Mouse (Mus musculus) v-Abl transformed pro-B cells (cell line): ENCODE measurements at regions not wholly inside any gene's neighbourhood (a gene's known extent, or its start where the extent isn't known, plus 50 kb on each side); places are given as distances from the start of the nearest gene placed in this dataset.

Experiments used
- in situ Hi-C, 2 experiments: fragments of 400-800 bp; cut with MboI; formaldehyde crosslinking; loops; one replicate each; pipeline ENCODE4 v1.15.1; 2025; ENCODE audit not compliant: unreplicated experiment in 2 of 2

DNA sequence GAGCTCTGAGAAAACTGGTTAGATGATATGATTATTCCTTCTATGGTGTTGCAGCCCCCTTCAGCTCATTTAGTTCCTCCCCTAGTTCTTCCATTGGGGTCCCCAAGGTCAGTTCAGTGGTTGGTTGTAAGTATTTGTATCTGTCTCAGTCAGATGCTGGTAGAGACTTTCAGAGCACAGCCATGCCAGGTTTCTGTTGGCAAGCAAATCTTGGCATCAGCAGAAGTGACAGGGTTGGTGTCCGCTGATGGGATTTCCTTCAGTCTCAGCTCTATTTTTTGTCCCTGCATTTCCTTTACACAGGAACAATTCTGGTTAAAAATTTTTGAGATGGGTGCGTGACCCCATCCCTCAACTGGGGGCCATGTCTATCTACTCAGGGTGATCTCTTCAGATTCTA is 55.3 kb upstream of the Spaca1 start:
- in situ Hi-C loops, result no loop called here

DNA sequence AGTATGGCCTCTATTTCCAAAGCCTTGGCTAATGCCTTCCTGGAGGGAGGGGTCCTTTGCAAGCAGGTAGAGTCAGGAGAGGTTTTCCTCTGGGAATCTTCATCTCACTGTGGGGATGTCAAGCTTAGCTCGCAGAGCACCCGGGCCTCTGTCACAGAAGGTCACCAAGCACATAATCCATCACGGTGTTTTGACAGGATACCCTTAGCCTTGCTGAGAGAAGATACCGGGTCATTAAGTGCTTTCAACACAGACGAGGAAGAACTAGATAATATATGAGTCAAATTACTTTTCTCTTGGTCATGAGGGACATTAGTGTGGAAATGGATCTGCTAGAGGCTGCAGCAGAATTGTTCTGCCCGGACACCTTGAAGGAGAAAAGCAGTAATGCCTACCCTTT is 64.3 kb upstream of the Spaca1 start:
- in situ Hi-C loops, result no loop called here

DNA sequence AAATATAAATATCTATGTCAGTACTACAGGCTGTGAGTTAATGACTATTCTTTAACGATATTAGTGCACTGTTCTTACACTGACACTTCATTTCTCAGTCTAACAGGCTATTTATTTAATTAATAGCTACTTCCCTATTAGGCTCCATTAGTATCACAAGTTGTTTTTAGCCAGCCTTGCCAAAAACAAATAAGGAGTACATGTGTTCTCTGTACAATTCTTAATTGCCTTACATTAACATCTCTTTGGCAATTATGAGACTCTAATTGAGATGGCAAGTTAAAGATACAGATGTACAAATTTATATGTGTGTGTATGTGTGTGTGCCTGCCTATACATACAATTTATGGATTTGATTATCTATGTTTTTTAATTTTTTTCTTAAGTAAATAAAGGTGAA is 67.1 kb upstream of the Spaca1 start:
- in situ Hi-C loops, result no loop called here

DNA sequence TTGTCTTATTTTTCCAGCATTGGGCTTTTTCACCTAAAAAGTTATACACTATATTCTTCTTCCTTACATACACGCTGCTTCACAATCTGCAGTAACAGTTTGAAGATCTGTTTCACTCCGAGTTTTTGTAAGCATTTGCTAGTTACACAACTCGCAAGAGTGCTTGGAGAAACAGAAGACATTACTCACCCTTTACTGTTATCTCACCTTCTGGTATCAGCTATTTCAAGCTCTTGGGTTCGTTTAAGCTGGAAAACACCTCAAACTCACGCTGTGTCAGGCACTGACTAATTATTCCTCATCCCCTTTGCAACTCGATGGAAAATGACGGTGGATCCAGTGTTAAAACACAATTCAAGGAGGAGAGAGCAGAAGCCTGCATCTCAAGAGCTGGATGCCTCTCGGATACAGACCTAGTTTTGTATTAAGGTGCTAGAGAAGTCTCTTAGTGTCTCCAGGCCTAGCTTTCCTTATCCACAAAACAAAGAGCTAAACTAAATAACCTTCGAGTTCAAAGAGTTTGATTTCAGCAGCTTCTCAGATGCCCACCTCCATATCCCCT is 73.0 kb upstream of the Spaca1 start:
- in situ Hi-C loops, result no loop called here

DNA sequence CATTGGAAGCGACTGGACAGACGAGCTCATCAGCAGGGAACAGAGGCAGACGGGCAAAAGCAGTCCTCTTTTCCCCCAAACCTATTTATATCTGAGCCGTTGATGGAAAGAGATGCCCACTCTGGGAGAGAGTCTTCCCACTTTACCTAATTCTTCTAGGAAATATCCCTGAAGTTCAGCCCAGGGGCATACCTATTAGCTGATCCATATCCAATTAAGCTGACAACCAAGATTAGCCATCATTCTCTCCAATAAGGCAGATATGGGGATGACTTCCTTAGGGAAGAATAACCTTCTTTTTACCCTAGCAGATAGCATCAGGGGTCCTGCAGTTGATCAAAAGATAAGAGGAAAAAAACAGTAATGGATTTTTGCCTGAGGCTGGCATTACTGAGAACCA is 78.2 kb upstream of the Spaca1 start:
- in situ Hi-C loops, result no loop called here

DNA sequence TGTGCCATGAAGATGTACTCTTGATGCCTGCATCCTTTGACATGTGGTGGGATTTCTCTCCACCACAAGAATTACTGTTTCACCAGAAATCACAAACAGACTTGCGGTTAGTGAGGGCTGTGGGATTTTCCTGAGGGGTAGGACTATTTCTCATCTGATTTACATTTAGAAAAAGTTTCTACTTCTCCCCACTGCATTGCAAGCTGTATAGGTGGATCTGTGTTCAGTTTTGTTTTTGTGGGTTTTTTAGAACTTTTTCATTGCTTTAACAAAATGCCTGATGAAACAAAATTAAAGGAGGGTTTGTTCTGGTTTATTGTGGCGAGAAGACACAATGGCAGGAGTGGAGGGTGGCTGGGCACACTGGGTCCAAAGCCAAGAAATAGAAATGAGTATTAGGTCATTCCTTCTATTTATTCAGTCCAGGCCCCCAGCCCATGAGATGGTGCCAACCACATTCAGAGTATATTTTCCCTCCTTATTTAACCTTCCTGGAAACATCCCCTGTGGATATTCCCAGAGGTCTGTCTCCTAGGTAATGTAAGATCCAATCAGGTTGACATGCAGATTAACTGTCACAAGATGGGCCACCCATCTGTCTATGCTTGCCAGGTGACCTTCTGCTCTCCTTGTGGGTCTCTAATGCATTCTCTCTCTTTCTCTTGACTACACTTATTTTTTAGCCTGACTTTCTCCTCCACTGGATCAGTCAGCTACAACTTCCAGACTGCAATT is 96.3 kb upstream of the Spaca1 start:
- in situ Hi-C loops, result no loop called here

DNA sequence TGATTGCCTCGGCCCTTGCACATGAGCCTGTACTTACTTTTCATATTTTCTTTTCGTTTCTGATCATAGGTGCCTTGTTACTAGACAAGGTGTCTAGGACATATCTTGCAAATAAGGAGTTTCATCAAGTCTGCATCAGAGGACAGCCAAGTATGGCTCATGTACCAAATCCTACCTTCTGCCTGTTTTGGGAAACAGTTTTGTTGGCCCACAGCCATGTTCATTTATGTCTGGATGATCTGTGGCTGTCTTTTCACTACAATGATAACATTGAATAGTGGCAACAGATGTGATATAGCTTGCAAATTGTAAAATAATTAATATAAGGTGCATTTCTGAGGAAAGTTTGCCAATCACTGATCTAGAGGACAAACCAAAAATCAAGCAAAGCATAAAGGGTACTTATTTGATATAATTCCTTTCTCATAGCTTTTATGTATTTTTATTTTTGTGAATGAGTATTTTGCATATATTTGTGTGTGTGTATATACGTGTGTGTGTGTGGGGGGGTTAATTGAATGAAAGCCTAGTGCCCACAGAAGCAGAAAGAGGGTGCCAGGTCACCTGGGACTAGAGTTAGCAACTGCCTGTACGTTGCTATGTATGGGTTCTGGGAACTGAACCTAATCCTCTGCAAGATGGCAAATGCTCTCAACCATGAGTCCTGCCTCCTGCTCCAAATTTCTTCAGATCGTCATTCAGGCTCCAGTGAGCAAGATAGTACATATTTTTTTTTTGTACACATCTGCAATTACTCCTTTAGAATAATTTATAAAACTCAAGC is 99.2 kb upstream of the Spaca1 start:
- in situ Hi-C loops, result no loop called here

DNA sequence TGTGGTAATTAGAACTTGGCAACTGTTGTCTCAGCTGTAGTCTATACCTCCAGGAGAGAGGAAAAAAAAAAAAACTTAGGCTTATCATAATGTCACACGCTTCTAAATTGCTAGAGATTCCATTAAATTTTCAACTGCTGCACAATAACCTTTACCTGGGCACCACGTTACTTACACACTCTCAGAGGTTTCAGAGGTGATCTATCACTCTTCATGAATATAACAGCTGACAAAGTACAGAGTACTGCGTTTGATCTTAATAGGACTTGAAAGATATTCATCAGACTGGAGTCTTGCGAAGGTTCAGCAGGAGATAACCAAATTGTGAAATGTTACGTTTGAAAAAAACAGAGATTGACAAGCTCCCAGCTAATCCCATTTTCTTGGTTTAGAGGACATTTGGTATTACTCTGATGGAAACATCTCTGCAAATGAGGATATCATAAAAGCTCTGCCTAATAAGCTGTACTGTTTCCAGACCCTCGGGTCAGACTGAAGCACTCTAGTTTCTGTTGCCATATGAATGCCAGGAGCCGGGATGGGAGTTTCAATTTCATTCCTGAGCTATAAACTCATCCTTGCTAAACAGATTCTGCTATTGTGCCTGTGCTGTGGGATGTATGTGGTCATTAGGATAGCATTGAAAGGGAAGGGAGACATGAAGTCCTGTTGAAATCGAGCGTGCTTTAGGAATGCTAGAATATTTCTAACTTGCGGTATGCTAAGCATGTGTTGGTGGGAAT is 101.8 kb upstream of the Spaca1 start:
- in situ Hi-C loops, result no loop called here

DNA sequence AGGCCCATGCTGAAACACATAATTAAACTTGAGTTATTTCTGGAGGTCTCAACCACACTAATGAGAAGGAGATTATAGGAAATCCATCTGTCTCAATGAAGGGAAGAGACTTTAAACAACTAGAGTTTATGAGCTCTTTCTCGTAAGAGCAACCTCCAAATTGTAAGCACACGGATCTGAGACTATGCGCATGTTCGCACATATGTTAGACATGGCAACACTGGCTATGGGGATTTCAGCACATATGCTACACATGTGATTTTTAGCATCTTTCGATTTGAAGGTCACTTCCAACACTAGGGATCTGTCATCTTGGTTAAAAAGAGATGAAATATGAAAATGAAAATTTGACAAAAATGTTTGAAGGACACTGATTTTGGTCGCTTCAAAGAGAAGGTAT is 105.5 kb upstream of the Spaca1 start:
- in situ Hi-C loops, result no loop called here

DNA sequence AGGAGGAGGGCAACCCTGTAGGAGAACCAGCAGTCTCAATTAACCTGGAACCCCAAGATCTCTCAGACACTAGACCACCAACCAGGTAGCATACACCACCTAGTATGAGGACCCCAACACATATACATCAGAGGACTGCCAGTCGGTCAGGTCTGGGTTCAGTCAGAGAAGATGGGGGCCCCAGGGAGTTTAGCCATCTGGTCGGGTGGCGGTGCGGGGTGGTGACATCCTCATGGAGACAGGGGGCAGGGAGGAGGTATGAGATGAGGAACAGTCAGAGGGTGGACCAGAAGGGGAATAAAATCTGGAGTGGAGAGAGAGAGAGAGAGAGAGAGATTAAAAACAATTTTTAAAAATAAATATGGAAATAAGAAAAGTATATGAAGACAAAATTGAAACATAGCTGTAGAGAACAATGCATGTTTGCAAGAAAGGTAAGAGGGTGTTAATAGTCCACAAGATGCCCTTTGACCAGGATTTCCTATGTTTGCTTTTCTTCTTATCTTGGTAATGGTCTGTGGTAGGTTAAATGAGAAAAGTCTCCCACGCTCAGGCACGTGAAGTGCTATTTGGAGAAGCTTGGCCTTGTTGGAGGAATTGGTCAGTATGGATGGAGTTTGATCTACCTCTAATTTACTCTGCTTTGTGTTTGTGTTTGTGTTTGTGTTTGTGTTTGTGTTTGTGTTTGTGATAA is 108.0 kb upstream of the Spaca1 start:
- in situ Hi-C loops, result no loop called here

DNA sequence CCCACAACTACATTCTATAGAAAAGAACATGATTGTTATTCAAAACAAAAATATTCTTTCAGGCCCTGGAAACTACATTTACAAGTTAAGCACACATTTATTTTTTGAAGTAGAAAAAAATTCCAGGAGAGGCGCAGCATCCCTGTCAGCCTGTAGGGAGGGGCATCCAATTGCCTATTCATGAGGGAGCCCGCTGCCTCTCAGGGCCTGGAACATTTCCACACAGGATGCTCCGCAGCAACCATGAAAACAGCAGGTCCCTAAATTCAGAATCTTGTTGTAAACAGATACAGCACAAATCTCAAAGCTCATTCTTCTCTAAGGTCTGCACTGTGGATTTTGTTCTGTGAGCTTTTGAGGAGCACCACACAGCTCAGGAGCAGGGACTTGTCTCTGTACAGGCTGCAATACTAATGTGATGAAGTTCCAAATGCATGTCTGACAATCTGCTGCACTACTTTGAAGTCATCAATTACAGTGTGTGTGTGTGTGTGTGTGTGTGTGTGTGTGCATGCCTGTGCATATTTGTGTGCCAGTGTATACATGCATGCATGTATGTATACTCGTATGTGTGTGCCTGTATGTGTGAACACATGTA is 121.4 kb upstream of the Spaca1 start:
- in situ Hi-C loops, result no loop called here

DNA sequence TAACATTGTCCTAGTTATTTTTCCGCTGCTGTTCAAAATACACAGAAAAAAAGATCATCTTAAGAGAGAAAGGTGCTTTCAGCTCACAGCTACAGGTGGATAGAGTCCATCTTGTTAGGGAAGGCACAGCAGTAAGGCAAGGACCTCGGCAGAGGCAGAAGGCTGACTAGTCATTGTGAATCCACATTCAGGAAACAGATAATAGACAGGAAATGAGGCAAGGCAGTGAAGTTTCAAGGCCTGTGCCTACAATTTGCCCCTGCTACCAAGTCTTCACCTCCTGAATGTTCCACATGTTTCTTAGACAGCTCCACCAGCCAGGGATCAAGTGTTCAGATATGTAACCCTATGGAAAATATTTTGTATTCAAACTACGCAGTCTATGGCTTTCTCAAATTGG is 122.0 kb upstream of the Spaca1 start:
- in situ Hi-C loops, result no loop called here

DNA sequence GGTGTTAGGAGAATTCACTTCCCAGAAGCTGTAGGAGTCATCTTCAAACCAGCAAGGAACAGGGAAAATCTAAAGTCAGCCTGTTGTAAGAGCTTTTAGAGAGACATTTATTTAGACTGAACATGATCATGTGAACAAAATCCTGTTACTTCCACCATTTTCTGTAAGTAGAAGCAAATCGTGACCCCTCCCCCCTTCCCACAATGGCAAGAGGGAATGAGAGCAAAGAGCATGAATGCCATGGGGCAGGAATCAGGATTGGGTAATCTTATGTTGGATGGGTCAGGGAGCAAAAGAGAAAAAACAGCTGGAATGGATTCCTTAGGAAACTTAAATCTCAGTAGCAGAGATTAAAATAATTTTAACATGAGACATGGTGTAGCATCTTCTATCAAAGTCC is 127.4 kb upstream of the Spaca1 start:
- in situ Hi-C loops, result no loop called here

DNA sequence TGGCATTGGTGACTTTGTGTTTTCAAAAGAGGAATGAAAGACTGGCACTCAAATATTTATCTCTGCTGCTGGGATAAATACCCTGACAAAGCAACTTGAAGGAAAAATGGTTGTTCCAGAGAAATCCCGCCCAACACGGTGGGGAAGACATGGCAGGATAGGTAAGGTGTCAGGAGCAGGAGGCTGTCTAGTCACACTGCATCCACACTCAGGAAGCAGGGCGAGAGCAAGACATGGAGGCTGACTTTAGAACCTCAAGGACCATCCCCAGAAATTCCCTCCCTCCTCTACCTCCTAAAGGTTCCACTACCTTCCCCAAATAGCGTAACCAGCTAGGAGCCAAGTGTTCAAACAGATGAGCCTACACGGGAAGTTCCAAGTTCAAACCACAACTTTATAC is 136.5 kb upstream of the Spaca1 start:
- in situ Hi-C loops, result no loop called here

DNA sequence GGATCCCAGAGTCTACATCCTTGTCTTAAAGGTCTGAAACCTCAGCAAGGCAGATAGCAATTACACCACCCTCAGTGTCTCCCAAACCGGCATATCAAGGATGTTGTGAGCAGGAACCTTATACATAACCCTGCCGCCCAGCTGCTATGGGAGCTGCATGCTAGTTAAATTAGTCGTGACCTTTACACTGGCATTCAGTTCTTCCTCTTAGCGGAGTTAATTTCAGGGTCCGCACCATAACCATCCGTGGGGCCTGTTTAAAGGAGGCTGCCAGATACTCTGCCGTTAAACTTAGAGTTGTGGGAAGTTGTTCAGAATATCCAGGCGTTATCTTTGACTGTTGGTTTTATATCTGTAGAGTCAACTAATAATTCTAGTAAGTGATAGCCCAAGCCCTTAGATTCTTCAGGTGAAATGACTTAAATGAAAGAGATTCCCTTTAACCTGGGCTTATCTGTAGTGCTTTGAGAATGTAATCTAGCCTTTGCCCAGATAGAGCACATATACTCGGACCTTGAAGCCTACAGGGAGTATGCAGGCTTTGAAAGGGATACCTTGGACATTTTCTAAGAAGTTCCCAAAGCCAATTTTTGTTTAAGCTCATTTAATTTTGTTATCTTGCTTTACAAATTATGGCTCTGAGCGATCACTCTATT is 153.3 kb upstream of the Spaca1 start:
- in situ Hi-C loops, result no loop called here

DNA sequence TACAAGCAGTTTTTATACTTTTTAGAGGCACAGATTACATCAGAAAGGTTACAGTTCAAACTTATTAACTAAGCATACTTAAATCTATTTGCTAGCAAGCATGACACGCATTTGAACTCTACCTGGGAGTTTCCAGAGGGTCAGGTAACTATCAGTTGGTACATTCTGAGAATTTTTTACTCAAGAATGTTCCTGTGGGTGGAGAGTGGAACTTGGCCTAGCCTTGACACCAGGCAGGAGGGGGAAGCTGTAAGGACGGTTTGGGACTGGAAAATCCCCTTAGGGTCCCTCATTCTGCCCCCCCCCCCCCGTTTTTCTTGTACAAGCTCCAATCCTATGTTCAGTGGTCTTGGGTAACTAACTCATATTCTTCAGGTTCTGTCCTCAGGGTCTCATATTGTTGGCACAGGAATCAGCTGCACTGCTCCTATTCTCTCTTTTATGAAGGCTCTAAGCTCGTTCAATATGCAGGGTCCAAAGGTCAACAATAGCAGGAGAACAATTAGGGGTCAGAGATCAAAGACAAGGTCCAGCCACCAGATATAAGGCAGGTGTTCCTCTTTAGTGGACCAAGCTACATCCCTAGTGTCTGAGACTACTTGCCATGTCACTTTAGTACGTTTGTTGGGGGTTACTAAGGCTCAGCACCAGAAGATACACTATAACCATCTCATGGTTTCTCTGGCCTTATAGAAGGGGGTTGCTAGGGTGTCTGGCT is 159.3 kb upstream of the Spaca1 start:
- in situ Hi-C loops, result no loop called here

DNA sequence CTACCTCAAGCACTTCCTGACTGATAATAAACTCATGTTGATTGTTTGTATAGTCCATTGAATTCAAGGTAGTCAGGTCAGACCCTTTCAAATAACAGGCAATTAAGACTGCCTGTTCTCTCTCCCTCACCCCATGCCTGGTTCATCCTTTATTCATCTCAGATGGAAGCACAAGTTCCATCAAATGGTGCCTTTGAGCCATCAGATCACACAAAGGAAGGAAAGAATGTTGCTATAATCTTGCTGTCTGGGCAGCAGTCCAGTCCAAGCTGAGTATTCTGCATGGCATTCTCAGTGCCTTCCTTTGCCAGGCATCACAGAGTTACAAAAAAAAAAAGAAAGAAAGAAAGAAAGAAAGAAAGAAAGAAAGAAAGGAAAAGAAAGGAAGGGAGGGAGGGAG is 163.7 kb upstream of the Spaca1 start:
- in situ Hi-C loops, result no loop called here

DNA sequence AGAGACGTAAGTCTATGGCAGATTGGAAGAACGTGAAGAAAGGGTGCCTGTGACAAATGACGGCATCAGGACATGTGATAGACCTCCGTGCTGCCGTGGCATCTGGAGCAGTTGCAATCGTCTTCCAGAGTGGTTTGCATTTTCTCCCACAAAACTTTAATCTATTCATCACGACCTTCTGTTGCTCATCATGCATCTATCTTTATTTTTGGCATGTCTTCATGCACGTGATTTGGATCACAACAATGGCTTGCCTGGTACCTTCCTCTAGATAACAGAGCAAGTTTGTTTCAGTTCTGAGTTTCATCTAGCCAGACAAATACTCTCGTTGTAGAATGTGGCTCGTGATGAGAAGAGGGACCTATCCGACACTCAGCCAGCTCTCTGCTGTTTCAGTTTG is 164.4 kb upstream of the Spaca1 start:
- in situ Hi-C loops, result no loop called here

DNA sequence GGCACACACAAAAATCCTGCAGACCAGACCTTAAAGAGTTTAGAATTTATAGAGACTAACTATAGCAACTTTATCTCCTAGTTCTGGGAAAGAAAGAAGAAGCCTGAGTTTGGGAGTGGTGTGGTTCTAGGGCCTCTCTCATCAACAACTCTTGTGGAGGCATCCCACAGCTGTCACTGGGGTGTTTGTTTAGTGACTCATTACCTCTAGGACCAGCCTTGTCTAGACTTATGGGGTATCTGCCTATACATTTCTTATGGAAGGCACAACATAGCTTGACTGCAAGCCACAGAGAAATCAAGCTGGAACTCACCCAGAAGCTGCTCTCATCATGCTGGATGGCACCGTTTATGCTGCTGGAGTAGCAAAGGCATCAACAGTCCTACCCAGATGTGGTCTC is 171.9 kb upstream of the Spaca1 start:
- in situ Hi-C loops, result no loop called here
